Mouse (Mus musculus): ENCODE measurements at regions not wholly inside any gene's neighbourhood (a gene's known extent, or its start where the extent isn't known, plus 50 kb on each side); places are given as distances from the start of the nearest gene placed in this dataset.

DNA sequence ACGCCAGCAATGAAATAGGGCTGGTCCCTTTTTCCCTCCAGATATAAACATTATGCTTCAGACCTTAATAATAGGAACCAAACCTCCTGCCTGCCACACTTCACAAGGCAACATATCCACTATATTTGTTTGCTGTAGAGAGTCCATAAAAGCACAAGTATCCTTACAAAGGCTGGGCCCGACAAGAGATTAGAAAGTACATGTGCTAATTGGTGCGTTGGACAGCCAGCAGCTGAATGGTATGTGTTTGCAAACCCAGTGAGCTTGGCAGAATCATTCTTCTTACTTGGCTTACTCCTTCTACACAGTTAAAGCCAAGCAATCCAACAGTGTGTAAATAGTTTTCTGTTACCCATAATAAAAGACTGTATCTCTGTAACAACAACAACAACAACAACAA, 479.6 kb upstream of the Adamts9 start:
- no peak overlapping the region for H3K27ac ChIP-seq (replicated peaks)
- no peak overlapping the region for H3K4me2 ChIP-seq (replicated peaks)
- 62% methylated on average over 3 of the region's 3 CpGs for WGBS
- H3K4me3 ChIP-seq = no peak overlapping the region
- no peaks in the 10 kb centered on the region for H3K27me3 ChIP-seq
- H3K36me3 ChIP-seq = no peaks in the 10 kb centered on the region
- H3K9ac ChIP-seq (replicated peaks) = no peak overlapping the region
- no peak for ATAC-seq (ENCODE audit: low FRiP score, low read depth)
- no peaks in the 10 kb centered on the region for H3K4me1 ChIP-seq
- H3K9me3 ChIP-seq = no peaks in the 10 kb centered on the region

DNA sequence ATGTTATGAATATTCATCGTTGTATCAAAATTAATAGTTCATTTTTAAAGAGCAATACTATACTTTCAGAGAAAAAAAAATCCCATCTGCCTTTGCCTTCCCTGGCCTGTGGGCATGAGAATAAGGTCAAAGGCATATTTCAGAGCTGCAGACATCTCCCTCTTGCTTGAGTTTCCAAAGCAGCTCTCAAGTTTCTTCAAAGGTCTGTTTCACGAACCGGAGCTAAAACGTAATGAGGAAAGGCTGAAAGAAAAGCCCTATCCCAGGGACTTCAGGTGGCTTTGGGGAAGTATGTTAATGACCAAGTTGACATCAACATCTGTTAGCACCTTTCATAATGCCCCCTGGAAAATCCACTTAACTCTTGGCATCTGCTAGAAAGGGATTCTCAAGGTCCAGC, 479.0 kb upstream of the Adamts9 start:
- Histone ChIP-seq H3K4me2 (replicated peaks) (no peak overlapping the region), H3K9me3 (no peaks in the 10 kb centered on the region), H3K27ac (replicated peaks) (no peak overlapping the region), H3K9ac (replicated peaks) (no peak overlapping the region), H3K4me1 (no peaks in the 10 kb centered on the region), H3K27me3 (no peaks in the 10 kb centered on the region), H3K36me3 (no peaks in the 10 kb centered on the region), H3K4me3 (no peak overlapping the region)
- no peak for ATAC-seq (ENCODE audit: low FRiP score, low read depth)
- WGBS = 53% methylated on average over 4 of the region's 4 CpGs

DNA sequence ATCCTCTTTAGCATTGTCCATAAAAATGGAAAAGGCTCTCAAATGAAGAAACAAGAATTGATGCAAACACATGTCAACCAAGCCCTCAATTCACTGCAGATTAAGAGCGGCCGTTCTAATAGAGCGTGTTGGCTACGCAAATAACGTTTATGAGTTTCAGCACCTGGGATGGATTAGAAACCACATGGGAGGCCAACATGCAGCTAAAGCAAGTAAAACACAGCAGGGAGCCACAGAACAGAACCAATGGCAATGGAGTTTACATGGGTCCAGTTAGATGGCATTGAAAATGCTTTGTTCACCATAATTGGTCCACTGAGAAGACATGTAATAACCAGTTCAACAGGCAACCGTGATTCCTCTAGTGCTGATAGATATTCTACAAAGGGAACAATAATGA, 474.3 kb upstream of the Adamts9 start:
- Histone ChIP-seq H3K4me1 (no peaks in the 10 kb centered on the region), H3K4me3 (no peak overlapping the region), H3K27ac (replicated peaks) (no peak overlapping the region), H3K27me3 (no peaks in the 10 kb centered on the region), H3K9me3 (no peaks in the 10 kb centered on the region), H3K36me3 (no peaks in the 10 kb centered on the region), H3K4me2 (replicated peaks) (no peak overlapping the region), H3K9ac (replicated peaks) (no peak overlapping the region)
- ATAC-seq (ENCODE audit: low FRiP score, low read depth) = no peak
- WGBS = 84% methylated on average over 6 of the region's 6 CpGs

DNA sequence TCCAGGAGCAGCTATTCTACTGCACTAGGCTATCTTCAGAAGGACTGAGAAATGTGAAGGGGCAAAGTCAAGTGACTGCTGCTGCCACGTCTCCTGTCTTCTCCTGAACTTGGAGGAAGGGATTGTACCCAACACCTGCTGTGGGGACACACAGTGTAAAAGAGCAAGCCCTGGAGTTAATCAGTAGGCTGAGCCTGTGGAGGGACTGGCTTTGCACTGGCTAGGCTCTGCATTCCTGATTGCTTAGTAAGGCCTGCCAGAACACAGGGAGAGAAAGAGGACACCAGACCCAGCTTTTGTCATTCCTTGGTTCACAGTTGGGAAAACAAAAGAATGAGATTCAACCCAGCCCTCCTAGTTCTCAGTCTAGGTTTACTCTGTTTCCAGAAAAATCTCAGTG, 472.7 kb upstream of the Adamts9 start:
- no peak overlapping the region for H3K4me2 ChIP-seq (replicated peaks)
- no peak for ATAC-seq (ENCODE audit: low FRiP score, low read depth)
- WGBS = 36% methylated on average over 1 of the region's 1 CpGs

DNA sequence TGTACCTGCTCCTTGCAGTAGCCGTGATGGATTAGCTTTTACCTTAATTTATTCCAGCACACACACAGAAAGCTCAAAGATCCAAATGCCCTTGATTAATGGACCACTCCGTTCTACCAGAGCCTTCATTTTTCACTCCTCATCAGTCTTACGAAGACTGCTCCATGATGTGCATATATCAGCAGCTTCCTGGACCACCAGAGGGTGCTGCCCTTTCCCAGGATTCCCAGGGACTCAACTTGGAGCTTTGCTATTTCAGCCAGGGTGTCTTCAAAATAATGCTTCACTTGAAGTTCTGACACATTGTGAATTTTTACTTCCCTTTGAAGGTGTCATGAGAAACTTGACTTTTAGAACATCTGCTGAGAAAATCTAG, 467.8 kb upstream of the Adamts9 start:
- Histone ChIP-seq H3K9me3 (no peaks in the 10 kb centered on the region), H3K4me1 (no peaks in the 10 kb centered on the region), H3K27me3 (no peaks in the 10 kb centered on the region), H3K4me2 (replicated peaks) (no peak overlapping the region), H3K27ac (replicated peaks) (no peak overlapping the region), H3K36me3 (no peaks in the 10 kb centered on the region), H3K4me3 (no peak overlapping the region), H3K9ac (replicated peaks) (no peak overlapping the region)
- ATAC-seq (ENCODE audit: low FRiP score, low read depth) = no peak
- WGBS = 81% methylated on average over 3 of the region's 3 CpGs

More for the DNA sequence above, 472.7 kb upstream of the Adamts9 start:
- Histone ChIP-seq H3K36me3 (no peaks in the 10 kb centered on the region), H3K9me3 (no peaks in the 10 kb centered on the region), H3K4me1 (no peaks in the 10 kb centered on the region), H3K27ac (replicated peaks) (no peak overlapping the region), H3K9ac (replicated peaks) (no peak overlapping the region), H3K27me3 (no peaks in the 10 kb centered on the region), H3K4me3 (no peak overlapping the region)

DNA sequence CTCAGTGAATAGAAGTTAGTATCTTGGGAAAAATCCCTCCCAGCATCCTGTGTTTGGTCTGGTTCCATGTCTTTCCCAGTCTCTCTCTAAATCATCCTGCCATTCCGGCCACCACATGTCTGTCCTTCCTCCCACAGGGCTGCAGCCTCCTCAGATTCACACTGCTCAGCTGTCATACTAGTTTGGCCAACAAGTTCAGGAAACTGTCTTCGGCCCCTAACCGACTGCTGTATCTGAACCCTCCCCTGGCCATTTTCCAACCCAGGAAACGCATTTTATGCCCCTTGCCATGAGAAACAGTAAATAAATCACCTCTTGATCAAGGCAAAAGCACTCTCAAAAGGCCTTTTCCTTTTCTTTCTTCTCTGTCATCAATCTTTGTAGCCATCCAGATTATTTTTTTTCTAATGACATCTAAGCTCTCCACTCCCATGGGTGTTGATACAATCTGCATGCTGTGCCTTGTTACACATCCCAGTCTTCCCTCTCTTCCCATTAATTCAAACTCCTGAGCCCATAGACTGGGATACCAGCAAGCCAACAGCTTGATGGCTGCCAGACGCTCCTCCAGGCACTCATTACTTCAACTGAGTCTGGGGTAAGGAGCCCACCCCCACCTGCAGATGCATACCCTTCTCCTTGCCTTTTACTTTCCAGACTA, 467.3 kb upstream of the Adamts9 start:
- H3K27ac ChIP-seq (replicated peaks) = no peak overlapping the region
- no peak for ATAC-seq (ENCODE audit: low FRiP score, low read depth)
- no peaks in the 10 kb centered on the region for H3K36me3 ChIP-seq
- H3K9ac ChIP-seq (replicated peaks) = no peak overlapping the region
- H3K4me1 ChIP-seq = no peaks in the 10 kb centered on the region
- H3K4me3 ChIP-seq = no peak overlapping the region
- 81% methylated on average over 5 of the region's 5 CpGs for WGBS
- H3K4me2 ChIP-seq (replicated peaks) = no peak overlapping the region
- H3K27me3 ChIP-seq = no peaks in the 10 kb centered on the region
- no peaks in the 10 kb centered on the region for H3K9me3 ChIP-seq

DNA sequence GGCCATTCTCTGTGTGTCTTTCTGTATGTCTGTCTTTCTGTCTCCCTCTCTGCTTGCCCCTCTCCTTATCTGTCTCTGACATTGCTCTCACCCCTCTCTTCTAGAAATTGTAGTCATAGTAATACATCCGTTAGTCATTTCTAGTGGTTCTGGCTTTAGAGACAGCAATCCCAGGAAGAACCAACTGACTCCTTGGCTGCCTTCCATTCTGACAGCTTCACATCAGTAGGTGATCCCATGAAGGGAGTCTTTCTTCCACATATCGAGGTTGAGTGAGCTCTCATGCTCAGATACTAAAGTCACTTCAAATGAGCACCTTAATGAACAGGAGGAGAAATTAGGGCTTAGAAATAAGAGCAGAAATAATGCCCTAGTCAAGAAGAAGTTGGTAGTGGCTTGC, 455.3 kb upstream of the Adamts9 start:
- no peaks in the 10 kb centered on the region for H3K9me3 ChIP-seq
- H3K27me3 ChIP-seq = no peaks in the 10 kb centered on the region
- H3K9ac ChIP-seq (replicated peaks) = no peak overlapping the region
- H3K4me3 ChIP-seq = no peak overlapping the region
- no peak overlapping the region for H3K4me2 ChIP-seq (replicated peaks)
- peaks cover 8% of the 10 kb centered on the region; the same call in 1 of the 2 replicates for H3K4me1 ChIP-seq
- no peak overlapping the region for H3K27ac ChIP-seq (replicated peaks)
- 81% methylated on average over 2 of the region's 2 CpGs for WGBS
- no peaks in the 10 kb centered on the region for H3K36me3 ChIP-seq
- no peak for ATAC-seq (ENCODE audit: low FRiP score, low read depth)

DNA sequence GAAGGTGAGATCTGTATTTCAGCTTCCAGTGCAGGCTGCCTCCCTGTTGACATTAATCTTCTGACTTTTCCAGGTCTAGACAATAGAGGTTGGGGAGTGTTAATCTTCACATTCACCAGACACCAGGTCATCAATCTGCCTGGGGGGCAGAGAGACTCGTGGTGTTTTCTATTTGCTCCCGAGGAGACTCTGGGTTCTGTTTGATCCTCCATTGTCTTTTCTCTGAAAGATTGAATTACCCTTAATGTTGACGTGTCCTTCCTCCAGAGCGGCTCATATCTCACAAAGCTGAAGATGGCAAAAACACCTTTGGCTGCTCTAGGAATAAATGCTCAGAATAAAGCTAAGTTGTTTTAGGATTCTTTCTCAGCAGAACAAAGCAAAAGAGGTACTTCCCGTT, 453.8 kb upstream of the Adamts9 start:
- Histone ChIP-seq H3K27ac (replicated peaks) (no peak overlapping the region), H3K4me2 (replicated peaks) (no peak overlapping the region), H3K27me3 (no peaks in the 10 kb centered on the region), H3K36me3 (no peaks in the 10 kb centered on the region), H3K4me3 (no peak overlapping the region), H3K9ac (replicated peaks) (no peak overlapping the region), H3K9me3 (no peaks in the 10 kb centered on the region), H3K4me1 (peaks cover 8% of the 10 kb centered on the region; the same call in 1 of the 2 replicates)
- ATAC-seq (ENCODE audit: low FRiP score, low read depth) = no peak
- WGBS = 31% methylated on average over 5 of the region's 5 CpGs

DNA sequence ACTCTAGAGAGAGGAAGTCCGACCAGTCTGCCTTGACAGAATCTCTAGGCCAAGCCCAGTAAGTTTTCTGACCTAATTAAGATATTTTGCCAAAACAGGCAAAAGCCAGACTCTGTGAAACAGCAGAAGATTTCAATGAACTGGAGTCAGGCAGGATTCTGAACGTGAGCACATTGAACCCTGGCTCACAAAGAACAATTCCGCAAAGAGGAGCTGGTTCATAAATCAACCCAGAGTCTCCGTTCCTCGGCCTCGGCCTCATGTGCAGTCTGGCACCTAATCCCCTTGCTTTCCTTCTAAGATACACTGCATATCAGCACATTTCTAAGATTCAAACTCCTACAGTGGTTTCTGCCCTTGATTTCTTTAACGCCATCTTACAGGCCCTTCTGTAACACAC, 452.7 kb upstream of the Adamts9 start:
- no peak overlapping the region for H3K4me2 ChIP-seq (replicated peaks)
- H3K4me3 ChIP-seq = no peak overlapping the region
- ATAC-seq (ENCODE audit: low FRiP score, low read depth) = no peak
- no peaks in the 10 kb centered on the region for H3K9me3 ChIP-seq
- no peaks in the 10 kb centered on the region for H3K27me3 ChIP-seq
- WGBS = 78% methylated on average over 7 of the region's 7 CpGs
- no peak overlapping the region for H3K9ac ChIP-seq (replicated peaks)
- H3K27ac ChIP-seq (replicated peaks) = no peak overlapping the region
- peaks cover 8% of the 10 kb centered on the region; the same call in 1 of the 2 replicates for H3K4me1 ChIP-seq
- H3K36me3 ChIP-seq = no peaks in the 10 kb centered on the region

DNA sequence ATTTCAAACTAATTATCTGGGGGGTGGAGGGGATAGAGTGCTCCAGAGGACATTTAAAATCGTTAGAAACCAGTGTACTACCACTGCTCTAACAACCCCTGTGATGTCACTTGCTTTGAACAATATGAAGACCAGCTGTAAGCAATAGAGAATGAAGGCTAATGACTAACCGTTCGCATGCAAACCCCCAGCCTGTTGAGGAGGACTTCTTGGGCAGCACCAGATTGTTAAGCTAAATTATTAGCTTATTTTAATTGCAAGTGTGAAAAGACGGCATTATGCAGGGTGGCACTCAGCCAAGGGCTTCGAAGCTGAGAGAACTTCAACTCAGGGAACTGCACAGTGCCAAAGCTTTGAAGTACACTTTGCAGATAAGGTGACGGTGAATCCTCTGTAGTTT, 452.0 kb upstream of the Adamts9 start:
- no peak overlapping the region for H3K4me3 ChIP-seq

DNA sequence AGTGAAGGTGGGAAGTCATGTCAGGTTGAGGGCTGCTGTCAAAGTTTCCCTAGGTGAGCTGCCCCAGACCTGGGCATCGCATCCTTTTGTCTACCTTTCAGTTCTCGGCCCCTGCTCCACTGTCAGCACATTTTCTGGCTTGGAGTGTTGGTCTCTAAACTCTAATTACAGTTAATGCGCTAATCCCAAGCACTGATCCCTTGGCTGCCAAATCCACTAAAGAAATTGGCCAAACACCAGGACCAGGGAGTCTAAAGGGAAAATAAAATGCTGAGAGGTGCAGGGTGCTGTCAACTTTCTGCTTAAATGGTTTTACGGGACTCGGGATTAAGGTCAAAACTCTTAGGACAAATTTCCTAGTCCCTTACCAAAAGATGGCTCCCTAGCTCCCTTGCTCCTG, 450.3 kb upstream of the Adamts9 start:
- Histone ChIP-seq H3K4me1 (peaks cover 8% of the 10 kb centered on the region; the same call in 1 of the 2 replicates), H3K9ac (replicated peaks) (no peak overlapping the region), H3K9me3 (no peaks in the 10 kb centered on the region), H3K27me3 (no peaks in the 10 kb centered on the region), H3K27ac (replicated peaks) (no peak overlapping the region), H3K4me2 (replicated peaks) (no peak overlapping the region), H3K36me3 (no peaks in the 10 kb centered on the region), H3K4me3 (no peak overlapping the region)
- 82% methylated on average over 5 of the region's 5 CpGs for WGBS
- ATAC-seq (ENCODE audit: low FRiP score, low read depth) = no peak

More for the DNA sequence above, 452.0 kb upstream of the Adamts9 start:
- Histone ChIP-seq H3K9ac (replicated peaks) (no peak overlapping the region), H3K4me2 (replicated peaks) (no peak overlapping the region), H3K4me1 (peaks cover 8% of the 10 kb centered on the region; the same call in 1 of the 2 replicates), H3K27me3 (no peaks in the 10 kb centered on the region), H3K36me3 (no peaks in the 10 kb centered on the region), H3K27ac (replicated peaks) (no peak overlapping the region), H3K9me3 (no peaks in the 10 kb centered on the region)
- WGBS = 78% methylated on average over 6 of the region's 6 CpGs
- no peak for ATAC-seq (ENCODE audit: low FRiP score, low read depth)

DNA sequence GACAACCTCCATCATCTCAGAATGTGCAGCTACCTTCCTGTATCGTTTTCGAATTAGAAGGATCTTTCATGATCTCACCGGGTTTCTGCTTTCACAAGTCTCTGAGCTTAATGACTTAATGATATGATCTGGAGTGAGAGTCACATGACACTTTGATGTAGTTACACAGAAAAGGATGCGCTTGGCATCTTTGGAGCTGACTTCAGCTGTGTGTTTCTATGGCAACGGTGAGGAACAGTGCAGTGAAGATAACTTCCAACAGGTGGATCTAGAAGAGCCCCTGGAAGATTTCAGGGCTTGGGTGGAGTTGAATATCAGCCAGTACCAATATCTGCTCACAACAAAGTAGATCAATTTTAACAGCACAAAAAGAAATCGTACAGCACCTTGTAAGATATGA, 449.1 kb upstream of the Adamts9 start:
- Histone ChIP-seq H3K9ac (replicated peaks) (no peak overlapping the region), H3K27ac (replicated peaks) (no peak overlapping the region), H3K36me3 (no peaks in the 10 kb centered on the region), H3K4me2 (replicated peaks) (no peak overlapping the region), H3K9me3 (no peaks in the 10 kb centered on the region), H3K27me3 (no peaks in the 10 kb centered on the region), H3K4me1 (peaks cover 8% of the 10 kb centered on the region; the same call in 1 of the 2 replicates), H3K4me3 (no peak overlapping the region)
- 87% methylated on average over 6 of the region's 6 CpGs for WGBS
- ATAC-seq (ENCODE audit: low FRiP score, low read depth) = no peak

DNA sequence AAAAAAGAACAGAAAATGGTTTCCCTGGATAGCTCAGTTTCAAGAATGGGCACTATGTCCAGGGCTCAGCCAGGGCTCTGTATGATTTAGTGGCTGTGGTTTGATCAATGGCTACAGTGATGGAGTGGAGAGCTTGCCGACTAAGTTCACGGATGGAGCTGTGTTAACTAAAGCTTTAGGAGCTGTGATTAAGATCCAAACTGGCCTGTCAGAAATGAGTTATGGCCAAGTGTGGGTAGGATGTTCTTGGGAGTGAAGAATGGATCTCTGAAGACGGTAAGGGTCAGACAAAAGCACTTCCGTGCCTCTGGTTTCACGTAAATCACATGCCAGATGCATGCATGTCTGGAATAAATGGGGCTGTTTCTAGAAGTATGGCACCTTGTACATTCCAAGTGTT, 447.9 kb upstream of the Adamts9 start:
- no peaks in the 10 kb centered on the region for H3K27me3 ChIP-seq
- H3K4me3 ChIP-seq = no peak overlapping the region
- ATAC-seq (ENCODE audit: low FRiP score, low read depth) = no peak
- no peak overlapping the region for H3K4me2 ChIP-seq (replicated peaks)
- H3K4me1 ChIP-seq = peaks cover 8% of the 10 kb centered on the region; the same call in 1 of the 2 replicates
- H3K36me3 ChIP-seq = no peaks in the 10 kb centered on the region
- no peaks in the 10 kb centered on the region for H3K9me3 ChIP-seq
- H3K9ac ChIP-seq (replicated peaks) = no peak overlapping the region
- 95% methylated on average over 5 of the region's 5 CpGs for WGBS
- no peak overlapping the region for H3K27ac ChIP-seq (replicated peaks)
